Mouse (Mus musculus): ENCODE results near the gene Cmip.

Gene Cmip

DNA sequence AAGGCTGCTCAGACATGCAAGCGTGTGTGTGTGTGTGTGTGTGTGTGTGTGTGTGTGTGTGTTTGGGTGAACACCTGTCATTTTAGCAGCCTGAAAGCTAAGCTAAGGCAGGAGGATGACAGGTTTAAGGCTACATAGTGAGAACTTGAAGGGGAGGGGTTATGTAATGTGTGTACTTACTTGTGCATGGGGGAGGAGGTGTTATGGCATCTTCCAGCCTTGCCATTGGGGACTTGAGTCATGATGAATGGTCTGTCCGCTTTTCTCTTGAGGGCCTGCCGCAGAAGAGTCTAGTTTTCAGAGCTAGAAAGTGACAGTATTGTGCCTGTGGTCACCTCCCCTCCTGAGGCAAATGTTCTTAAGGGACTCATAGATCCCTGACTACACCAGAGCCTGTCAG, 174.7 kb downstream of the Cmip start:
- no peak for DNase-seq

DNA sequence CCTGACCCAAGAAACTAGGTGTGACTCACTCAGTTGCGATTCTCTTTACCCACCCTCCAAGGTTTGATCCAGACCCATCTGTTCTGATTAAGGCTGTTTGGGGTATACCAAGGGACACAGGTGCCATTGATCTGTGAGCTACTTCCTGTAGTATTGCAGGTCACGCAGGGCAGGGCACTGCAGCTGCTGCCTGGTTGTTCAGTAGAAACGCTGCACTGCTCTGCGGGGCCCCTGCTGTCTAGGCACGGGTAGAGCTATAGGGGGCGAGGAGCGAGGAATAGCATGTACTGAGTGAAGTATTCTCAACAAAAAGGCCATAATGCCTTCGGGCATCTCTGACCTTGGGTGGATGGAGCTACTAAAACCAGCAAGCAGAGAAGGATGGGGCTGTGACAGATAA, 175.2 kb downstream of the Cmip start:
- no peak for DNase-seq

DNA sequence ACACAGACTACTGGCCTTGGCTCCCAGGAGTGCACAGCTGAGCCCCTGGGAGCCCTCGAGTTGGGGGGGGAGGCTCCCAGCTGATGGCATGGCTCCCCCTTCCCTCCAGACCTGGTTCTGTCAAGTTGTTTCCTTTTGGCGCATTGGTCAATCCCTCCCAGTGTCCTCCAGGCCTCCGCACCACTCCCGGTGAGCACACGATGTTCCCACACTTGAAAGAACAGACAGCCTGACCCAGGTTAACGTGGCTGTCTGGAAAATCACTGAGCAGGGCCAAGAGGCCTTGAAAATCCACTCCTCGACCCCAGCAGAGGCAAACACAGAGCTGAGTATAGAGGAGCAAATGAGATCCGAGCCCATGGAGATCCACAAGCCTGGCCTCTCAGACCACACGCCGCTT, 177.1 kb downstream of the Cmip start:
- no peak for DNase-seq

DNA sequence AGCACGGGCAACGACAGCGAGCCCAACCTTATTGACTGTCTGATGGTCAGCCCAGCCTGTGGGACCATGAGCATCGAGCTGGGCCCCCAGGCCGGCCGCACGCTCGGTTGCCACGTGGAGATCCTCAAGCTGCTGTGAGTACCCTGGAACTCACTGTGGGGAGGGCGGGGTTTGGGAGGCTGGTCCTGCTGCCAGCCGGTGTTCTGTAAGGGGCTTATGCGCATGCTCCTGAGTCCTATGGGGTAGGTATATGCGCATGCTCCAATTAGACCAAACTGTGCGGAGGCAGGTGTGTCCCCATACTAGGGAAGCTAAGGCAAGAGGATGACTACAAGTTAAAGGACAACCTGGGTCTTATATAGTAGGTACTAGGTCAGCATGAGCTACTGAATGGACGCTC, 179.9 kb downstream of the Cmip start:
- DNase-seq, result no peak

DNA sequence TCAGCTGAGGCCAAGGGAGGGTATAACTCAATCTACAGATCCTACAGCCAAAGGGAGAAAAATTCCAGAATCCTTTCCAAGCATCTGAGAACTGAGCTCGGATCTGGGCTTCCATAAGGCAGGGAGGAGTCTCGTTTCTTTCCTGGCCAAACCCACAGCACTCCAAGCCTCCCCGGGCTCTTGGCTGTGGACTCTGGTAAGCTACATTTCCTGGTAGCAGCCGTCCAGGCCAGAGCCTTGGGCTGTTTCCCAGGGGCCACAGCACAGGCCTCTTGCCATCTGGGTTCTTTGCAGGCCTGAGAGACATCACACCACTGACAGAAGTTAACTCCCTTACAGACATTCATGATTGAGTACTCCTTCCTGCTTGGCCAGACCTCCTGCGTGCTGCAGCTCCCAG, 180.8 kb downstream of the Cmip start:
- no peak for DNase-seq

DNA sequence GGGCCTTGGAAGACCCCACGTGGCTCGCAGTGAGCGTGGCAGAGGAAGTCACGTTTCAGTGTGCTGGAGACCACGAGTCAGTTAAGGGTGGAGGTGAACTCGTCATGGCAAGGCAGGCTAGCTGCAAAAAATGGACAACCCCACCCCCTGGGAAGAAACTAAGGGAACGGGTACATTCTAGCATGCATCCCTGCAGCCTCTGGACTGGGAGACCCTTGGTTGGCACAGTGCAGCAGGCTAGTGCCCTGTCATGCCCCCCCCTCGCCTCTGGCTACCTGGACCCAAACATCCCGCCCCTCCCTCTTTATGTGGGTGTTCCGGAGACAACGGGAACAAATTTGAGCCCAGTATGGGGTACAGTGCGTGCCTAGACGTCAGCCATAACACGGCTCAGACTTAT, 183.5 kb downstream of the Cmip start:
- no peak for DNase-seq

DNA sequence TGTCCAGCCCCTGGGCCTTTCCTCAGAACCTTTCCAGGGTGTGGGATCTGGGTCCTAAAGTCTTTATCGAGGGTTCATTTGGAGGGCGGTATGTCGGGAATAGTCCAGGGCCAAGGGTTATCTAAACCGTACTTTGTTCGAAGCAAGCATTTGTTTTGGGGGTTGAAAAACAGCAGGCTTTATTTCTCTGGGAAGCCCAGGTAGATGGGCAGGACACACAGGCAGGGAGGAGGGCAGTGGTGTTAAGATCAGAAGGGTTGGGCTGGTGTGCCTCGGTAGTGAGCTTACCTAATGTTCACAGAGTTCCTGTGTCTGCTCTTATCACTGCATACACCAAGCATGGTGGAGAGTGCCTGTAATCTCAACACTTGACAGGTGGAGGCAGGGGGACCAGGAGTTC, 183.9 kb downstream of the Cmip start:
- DNase-seq, result no peak

DNA sequence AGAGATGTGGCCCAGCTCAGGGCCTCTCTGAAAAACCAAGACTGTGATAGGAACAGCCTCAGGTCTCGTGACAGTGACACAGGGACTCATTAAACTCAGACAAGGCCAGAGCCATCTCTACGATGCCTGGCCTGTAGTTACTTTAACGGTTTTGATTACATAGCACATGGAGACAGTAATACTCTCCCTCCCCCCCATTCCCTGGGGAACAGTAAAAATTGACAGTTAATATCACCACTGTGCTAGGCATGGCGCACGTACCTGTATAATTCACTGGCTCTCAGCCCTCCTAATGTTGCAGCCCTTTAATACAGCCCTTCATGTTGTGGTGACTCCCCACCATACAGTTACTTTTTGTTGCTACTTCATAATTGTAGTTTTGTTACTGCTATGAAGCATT, 188.6 kb downstream of the Cmip start:
- DNase-seq, result no peak

DNA sequence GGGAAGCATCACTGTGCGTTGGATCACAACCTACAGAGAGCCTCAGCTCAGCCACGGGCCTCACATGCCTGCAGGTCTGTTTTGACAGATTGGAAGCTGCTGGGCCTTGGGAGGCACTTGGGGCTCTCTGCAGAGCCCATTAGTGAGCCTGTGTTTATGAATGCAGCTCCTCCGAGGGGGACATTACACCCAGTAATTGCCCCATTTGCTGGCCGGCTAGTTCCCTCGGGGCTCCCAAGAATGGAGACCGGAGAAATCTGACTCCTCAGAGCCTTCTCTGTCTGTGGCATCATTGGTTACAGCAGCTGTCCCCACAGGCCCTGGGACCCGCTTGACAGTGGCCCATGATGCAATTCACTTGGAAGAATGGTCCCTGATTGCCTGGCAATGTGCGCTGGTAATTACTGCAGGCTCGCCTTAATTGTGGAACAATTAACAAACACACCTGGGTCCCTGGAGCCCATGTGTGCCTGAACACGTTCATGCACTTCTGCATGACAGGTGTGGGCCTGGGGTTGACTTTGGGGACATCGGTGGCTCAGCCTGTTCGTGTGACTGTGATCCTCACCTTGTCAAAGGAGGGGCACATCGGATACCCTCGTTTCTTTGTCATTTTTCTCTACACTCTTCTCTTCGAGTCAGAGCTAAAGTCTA, 189.6 kb downstream of the Cmip start:
- DNase-seq, result no peak

DNA sequence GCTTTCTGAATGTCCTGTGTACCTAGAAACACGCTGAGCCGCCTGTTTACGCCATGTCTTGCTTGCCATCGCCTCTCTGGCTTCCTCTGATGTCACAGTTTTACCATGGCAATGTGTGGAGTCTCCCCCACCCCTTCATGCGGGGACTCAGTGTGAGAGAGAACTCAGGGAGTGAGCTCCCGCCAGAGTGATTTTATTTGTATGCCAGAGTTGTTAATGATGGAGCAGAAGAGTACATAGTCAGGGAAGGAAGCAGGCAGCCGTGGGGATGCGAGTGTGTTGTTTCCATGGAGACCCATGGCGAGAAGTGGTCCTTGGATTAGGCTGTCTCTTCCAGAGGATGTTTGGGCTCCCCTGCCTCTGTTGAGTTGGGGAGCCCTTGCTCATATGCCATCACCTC, 194.2 kb downstream of the Cmip start:
- no peak for DNase-seq

DNA sequence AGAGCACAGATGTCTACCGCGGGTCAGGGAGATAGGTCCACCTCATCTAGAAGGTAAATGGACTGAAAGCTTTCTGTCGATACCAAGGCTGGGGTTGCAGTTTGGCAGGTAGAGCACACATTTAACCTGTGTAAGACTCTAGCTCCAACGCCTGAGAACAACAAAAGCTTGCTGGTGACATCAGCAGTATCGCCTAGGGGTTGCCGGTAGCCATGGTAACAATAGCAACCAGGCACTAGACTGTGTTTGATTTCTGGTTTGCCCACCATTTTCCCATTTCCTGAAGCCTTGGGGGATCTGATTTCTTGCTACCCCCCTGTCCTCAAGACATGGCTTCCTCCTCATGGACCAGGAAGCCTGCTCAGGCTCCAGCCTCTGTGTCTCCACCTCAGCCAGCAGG, 197.1 kb downstream of the Cmip start:
- DNase-seq, result no peak

DNA sequence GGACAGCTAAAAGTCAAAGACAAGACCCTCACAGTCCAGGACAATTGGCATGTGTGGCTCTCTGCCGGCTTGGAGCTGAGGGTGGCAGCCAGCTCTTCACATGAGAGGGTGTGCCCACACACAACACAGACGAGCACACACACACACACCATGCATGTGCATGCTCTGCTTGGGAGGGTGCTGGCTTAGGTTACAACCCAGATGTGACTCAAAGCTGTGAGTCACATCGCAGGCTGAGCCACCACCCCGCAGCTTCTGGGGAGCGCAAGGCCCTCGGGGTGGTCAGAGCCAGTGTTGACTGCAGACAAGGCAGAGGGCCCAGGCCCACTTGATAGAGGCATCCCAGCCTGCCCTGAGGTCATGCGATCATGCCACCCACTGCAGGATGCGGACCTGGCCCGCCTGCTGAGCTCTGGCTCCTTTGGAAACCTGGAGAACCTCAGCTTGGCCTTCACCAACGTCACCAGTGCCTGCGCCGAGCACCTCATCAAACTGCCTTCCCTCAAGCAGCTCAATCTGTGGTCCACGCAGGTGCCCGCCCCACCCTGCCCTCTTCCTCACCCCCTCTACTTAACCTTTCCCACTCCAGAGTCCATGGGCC, 197.8 kb downstream of the Cmip start:
- no peak for DNase-seq

DNA sequence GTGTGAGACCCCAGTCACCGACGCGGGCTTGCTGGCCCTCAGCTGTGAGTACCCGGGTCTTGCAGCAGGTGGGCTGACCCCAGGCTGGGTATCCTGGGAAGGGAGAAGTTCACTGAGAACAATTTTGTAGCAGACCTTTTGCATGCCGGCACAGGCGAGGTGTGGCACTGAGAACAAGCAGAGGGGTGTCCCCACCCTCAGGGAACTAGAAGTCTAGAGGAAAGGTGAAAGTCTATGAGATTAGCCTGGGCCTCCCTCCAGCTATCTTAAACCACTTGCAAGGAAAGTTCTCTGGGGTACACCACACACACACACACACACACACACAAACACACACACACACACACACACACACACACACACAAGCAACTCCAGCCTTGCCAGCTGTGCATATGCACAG, 198.8 kb downstream of the Cmip start:
- DNase-seq, result no peak

DNA sequence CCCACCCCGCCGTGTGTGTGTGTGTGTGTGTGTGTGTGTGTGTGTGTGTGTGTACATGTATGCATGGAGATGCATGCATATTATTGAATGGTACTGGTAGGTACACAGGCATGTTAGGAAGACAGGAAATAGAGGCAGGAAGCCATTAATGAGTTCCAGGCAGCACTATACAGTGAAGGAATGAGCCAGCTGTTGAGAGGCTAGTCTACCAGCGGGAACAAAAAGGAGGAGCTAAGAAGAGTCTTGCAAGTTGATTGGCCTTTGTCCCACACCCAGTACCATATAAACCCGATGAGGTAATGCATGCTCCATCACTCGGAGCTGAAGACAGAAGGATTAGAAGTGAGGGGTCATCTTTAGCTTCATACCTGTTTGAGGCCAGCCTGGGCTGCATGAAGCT, 201.6 kb downstream of the Cmip start:
- no peak for DNase-seq

DNA sequence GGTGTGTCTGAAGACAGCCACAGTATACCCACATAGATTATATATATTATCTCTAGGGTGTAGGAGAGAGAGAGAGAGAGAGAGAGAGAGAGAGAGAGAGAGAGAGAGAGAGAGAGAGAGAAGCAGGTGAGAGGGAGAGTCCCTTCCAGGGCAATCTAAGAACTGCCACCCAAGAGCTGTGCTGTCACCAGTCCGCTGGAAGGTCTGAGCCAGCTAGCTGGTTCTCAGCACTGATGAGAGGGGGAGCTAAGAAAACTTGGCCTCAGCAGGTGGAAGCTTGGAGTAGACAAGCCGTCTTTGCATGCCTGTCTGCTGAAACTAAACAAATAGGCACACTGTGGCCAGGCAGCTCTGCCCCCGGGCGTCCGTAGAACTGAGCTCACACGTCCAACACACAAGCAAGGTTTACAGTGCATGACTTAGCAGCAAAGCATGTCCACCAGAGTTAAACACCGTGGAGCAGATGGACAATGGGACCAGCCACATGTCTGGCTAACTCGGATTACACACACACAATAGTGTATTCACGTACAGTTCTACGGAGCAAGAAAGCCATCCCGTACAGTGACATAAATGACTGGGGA, 205.9 kb downstream of the Cmip start:
- no peak for DNase-seq

DNA sequence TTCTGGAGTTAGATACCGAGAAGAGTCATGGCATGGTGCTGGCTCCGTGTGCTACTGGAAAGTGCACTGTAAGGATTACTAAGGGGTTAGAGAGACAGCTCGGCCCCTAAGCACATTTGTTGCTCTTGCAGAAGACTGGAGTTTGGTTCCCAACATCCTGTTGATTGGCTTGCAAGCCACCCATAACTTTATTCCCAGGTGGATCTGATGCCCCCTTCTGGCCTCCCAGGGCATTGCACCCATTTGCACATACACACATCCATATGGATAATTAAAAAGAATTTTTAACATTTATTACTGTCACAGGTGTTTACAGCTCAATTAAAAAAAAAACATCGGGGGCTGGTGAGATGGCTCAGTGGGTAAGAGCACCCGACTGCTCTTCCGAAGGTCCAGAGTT, 207.7 kb downstream of the Cmip start:
- peak; percentile 45 for DNase-seq

DNA sequence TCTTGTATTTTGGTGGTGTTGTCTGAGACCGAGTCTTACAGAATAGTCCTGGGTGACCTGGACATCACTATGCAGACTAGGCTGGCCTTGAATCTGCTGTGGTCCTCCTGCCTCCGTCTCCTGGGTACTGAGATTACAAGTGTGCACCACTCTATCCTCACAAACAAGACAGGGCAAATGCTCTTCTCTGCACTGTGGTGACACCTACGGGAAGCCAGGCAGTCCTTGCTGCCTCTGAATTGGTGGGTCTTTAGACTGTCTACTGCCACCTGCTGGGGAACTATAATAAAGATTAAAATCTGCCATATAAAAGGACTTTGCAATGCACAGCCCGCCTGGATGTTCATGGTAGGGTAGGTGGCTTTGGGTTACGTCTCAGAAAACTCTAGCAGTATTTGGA, 208.4 kb downstream of the Cmip start:
- peak; percentile 61 for DNase-seq

DNA sequence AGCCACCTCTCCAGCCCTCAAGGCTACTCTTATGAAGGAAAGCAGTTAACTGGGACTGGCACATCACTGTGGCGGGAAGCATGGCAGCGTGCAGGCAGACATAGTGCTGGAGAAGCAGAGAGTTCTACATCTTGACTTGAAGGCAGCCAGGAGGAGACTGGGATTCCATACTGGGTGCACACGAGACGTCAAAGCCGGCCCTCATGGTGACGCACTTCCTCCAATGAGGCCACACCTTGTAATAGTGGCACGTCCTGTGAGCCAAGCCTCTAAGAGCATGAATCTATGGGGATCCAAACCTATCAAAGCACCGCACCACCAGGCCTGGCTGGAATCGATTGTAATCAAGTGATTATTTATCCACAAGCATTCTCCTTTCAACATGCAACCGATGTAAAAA, 210.6 kb downstream of the Cmip start:
- DNase-seq, result no peak

DNA sequence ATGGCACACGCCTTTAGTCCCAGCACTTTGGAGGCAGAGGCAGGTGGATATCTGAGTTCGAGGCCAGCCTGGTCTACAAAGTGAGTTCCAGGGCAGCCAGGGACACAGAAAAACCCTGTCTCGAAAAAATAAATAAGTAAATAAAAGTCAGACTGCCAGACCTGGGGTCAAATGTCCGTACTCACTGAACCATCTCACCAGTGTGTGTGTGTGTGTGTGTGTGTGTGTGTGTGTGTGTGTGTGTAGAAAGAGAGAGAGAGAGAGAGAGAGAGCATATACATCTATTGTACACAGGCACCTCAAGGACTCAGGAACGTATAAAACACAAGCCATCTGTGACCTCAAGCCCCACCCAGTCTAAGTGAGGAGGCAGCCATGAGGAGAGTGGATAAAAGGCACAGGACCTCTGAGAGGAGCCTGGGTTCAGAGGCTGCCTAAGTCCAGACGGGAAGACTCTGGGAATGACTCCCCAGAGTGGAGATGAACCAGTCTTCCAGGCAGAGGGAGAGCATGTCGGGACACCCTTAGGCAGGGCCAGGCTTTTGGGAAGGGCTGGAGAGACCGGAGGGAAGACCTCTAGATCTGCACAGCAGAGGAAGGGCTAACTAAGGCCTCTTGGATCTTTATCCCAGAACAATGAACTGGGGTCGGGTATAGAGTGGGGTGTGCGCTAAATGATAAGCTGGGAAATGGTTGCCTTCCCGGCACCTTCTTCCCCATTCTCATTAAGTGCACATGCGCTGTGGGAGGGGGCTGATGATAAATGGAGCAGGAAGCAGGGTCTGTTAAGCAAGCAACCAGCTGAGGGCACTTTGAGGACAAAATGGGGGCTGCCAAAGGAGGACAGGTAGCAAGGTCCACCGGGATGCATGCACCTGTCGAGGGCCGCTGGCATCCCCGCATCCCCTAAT, 212.8 kb downstream of the Cmip start:
- DNase-seq, result no peak

DNA sequence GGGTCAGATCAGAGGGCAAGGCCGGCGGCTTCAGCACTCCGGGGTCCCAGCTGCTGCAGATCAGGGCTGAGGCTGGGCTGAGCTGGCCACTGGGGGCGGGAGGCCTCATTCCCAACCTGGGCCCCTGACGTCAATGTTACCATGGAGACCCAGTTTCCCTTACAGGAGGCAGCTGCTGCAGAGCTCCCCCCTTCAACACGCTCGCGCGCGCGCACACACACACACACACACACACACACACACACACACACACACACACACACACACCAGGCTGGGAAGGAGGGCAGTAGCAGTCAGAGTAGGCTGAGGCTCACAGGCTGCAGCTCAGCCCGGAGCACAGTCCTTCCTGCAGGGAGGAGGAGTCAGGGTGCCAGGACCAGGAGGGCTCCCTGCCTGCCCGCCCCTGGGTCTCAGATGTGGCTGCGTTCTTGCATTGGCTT, 213.5 kb downstream of the Cmip start:
- peak; percentile 91 for DNase-seq

DNA sequence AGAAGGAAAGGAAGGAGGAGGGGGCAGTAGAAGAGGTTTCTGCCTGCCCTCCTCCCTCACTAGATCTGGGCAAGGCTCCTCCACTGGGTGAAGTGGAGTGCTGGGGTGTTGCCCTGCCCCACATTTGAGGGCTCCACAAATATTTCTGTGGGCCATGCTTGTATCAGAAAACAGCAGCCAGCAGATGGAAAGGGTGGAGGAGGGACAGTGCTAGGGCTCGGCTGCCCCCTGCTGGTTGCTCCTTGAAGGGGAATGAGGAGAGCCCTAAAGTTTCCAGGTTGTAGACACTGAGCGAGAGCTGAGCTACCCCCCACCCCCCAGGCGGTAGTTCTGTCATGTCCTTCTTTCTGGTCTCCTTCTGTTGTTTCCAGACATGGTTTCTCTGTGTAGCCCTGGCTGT, 214.3 kb downstream of the Cmip start:
- peak; percentile 85 for DNase-seq

DNA sequence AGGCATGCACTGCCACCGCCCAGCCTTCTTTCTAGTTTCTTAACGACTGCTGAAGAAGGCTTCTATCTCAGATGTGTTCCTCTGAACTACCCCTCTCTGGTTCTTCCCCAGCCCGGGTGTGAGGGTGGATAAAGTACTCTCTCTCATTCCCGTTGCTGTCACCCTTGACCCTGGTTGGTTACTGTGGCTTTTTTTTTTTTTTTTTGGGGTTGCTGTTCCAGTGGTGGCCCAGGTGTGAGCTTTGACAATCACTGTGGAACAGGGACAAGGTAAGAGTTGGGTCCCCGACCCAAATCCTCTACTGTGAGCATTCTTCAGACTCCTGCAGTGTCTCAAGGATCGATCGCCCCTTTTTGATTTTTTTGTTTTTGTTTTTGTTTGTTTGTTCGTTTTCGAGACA, 214.8 kb downstream of the Cmip start:
- DNase-seq, result no peak

DNA sequence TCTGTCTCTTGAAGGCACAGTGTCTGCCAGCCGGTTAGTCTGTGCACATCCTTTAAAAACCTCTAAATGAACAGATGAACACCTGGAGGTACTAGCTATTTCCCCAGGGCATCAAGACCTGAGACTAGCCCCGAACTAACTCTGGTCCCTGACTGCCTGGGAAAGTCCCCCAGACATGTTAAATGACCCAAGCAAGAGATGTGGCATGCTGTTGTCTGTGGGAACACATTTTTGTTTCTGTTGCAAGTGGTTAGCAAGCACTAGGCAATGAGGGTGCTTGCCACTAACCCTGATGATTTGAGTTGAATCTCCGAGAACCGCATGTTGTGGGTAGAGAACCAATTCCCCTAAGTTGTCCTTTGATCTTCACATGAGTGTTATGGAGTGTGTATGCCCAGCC, 215.5 kb downstream of the Cmip start:
- DNase-seq, result no peak

DNA sequence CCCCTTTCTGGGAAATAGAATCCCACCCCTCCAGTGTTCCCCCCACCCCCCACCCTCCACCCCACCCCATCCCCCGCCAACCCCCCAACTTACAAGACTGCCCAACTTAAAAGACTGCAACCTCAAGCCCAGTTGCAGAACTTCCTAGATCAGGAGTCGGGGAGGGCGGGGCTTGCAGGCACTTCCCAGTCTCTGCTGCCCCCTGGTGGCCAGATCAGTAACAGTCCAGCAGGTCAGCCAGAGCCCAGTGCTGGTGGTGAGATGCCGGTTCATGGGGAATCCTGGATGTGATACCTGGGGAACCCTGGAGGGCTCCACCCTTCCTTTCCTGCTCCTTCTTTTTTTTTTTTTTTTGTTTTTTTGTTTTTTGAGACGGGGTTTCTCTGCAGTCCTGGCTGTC, 218.1 kb downstream of the Cmip start:
- peak; percentile 96 for DNase-seq
